Mouse (Mus musculus): ENCODE data around the gene Kalrn. TPM values are rescaled to one million over a fixed set of nuclear protein-coding genes. Genes with fewer than 3 reads are reported as not detected.

Gene Kalrn
- total RNA-seq, 2 experiments from 2014 or later: 0.94 TPM; not detected in 1

DNA sequence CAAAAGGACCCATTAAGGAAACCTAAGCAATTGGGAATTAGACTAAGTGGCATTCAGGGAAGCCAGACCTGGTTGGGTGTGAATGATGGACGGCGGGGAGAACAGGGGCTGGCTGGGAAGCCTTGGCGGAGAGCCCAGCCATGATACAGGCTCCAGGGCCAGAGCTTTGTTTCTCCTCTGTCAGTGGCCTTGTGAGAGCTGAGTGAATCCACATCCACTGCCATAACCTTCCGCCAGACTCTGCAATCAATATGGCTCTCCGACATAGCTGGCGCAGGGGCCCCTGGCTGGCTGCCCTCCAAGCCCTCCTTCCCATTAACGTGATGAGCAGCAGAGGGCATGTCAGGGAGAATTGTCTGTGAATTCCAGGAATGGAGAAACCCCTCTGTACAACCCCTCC lies 117.0 kb downstream of the Kalrn start:
- no peak for ATAC-seq (replicated peaks; ENCODE audit: low FRiP score, poor library complexity, severe bottlenecking)

DNA sequence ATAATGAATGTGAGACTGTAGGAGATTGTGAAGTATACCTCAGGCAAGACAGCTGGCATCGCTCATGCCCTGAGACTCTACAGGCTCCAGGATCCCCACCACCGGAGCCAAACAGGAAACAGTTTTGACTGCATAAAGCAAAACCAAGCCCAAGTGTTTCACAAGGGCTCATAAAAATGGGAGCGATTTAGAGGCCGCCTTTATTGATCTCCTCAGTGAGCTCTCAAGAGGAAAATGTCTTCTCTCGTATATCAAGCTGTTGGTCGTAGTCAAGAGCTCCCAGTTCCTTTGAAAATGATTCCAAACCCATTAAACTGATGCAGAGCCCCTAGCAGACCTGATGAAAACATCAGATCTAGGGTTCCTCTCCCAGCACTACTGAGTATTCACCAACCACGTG lies 127.7 kb downstream of the Kalrn start:
- no peak for ATAC-seq (replicated peaks; ENCODE audit: low FRiP score, poor library complexity, severe bottlenecking)

DNA sequence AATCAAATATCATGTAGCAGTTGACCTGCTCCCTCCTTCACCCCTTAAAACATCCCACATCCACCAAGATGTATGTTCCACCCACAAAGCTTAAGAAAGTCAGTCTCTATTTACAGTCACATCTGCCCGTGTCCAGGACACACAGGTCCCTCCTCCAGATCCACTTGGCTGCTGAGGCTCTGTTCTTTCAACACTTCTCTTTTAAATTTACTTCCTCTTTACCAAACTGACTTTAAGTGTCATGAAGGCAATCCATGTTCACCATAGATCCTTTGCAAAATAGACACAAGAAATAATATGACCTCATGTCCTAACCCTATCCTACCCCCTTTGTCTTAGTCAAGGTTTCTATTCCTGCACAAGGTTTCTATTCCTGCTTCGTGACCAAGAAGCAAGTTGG lies 131.6 kb downstream of the Kalrn start:
- no peak for ATAC-seq (replicated peaks; ENCODE audit: low FRiP score, poor library complexity, severe bottlenecking)

DNA sequence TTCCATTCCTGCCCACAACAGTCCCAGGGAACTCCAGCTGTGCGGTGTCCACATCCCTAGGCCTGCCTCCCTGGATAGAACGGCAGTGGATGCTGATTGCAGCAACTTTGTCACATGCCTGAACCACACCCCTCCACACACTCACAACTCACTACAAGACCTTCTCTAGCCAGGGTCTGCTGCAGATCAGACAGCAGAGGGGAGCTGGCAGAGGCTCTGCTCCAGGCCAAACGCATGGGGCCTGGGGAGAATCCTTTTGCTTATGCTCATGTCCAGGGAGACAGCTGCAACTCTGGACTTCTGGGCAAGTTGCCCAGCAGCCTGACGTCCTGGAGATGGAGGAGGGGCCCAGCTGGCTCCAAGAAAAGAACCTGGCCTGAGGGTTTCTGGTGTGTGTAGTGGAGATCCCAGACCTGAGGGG lies 132.3 kb downstream of the Kalrn start:
- no peak for ATAC-seq (replicated peaks; ENCODE audit: low FRiP score, poor library complexity, severe bottlenecking)

DNA sequence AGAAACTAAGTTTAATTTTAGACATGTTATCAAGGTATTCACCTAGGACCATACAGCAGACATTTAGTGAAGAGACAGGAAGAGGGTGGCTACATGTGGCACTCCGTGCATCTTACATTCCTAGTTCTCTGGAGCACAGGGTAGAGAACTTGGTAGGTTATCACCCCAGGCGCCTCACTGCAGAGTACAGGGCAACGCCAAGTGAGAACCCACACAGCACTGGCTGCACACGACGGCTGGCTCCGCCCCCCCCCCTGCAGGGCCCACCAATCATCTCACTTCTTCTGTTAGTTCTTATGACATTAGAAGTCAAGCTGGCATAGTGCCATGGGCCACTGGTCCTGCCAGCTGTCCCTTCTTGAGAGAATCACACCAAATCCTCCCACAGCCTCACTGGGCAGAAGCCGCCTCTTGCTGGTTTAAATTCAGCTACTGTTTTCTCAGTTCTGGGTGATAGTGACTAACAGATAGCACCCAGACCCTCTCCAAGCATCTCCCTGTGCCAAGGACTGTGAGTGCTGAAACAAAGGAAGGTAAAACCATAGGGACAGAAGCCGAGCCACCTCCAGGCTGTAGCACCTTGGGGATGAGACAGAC lies 133.2 kb downstream of the Kalrn start:
- ATAC-seq (replicated peaks; ENCODE audit: low FRiP score, poor library complexity, severe bottlenecking): no peak

DNA sequence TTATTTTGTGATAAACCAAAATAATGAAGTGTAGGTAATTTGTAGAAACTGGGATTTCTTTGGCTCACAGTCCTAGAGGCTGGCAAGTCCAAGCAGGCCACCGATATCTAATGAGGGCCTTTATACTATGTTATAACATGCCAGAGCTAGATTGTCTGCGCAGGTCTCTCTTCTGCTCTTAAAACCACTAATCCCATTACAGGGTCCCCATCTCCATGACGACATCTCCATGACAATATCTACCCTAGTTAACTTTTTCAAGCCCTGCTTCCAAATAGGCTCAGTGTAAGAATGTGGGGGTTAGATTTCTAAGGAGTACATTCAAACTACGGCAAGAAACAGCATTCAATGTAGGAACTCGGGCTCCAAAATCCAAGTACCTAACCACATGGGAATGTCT lies 143.2 kb downstream of the Kalrn start:
- no peak for ATAC-seq (replicated peaks; ENCODE audit: low FRiP score, poor library complexity, severe bottlenecking)

DNA sequence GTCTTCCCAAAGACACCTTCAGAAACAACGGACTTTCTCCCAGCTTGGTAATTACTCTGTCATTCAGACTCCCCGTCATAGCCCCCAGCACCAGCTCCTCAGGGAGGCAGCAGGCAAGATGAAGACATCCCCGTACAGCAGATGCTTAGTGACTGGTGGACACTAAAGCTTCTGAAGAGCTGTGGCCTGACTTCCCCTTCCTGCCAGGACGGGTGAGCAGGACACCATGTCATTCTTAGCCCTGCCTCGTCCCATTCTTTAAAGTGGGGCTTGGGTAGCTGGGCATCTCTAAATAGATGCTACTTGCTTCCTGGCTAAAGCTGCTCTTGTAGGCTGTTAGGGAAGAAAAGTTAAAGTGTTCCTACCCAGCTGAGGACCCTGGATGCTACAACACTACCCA lies 145.7 kb downstream of the Kalrn start:
- ATAC-seq (replicated peaks; ENCODE audit: low FRiP score, poor library complexity, severe bottlenecking): no peak

DNA sequence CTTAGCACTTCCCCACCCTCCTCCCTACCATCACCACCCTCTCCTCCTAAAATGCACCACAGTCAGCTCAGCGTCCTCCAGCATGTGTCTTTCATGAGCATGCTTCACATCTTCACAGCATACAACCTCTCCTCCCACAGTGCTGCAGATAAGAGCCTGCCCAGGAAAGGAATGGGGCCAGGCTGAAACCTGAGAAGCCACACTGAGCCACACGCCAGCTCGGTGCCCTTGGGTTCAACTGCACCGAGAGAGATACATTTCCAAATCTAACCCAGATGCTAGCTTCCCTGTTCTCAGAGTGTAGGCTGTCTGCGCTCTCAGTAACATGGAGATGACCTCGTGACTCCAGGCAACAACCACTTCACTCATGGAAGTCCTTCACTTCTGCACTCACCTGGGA lies 151.9 kb downstream of the Kalrn start:
- ATAC-seq (replicated peaks; ENCODE audit: low FRiP score, poor library complexity, severe bottlenecking): no peak

DNA sequence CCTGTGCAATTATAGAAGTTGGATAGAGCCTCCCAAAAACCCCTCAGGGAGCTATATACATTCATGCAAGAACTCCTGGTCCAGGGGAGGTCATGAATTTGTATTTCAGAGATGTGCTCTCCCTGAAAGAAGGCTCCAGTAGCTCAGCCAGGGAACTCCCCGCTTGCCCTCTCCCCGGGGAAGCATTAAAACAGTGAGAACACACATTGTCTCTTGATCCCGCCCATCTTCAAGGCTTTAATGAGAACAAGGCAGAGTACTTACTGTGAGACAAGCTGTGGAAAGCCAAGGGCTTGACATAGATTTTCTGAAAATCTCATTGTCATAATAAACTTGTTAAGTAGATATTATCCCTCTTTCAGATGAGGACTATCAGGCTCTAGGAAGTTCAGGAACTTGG lies 155.4 kb downstream of the Kalrn start:
- no peak for ATAC-seq (replicated peaks; ENCODE audit: low FRiP score, poor library complexity, severe bottlenecking)

DNA sequence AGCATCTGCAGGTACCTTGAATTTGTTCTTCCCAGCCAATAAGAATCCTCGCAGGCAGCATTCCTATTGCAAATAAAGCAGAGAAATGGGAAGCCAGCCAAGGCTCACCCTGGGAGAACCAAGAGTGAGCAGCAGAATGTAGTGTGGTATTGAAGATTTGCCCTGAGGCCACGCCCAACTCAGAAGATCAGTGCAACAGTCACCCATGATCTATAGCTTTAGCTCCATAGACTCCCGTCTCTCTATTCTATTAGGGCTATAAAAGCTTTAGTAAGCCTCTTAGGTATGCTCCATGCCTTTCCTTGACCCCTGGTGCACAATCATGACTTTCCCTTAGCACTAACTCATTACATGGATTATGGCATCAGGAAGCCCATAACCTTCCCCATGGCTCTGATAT lies 155.9 kb downstream of the Kalrn start:
- ATAC-seq (replicated peaks; ENCODE audit: low FRiP score, poor library complexity, severe bottlenecking): no peak

DNA sequence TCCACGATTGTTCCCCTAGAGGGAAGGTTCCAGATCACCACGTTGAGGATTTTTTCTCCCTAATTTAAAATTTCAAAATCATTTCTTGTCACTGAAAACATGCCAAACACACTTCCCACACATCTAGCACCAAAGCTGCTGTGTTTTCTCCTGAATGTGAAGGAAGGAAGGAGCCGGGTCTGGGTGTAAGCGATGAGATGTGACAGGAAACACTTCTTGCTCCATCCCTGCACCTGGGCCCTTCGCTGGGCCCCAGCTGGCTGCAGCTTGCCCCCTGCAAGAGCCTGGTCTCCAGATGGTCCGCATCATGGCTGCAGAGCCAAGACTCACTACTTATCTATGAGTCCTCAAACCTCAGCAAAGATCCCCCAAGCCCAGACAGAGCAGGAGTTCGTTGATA lies 158.8 kb downstream of the Kalrn start:
- no peak for ATAC-seq (replicated peaks; ENCODE audit: low FRiP score, poor library complexity, severe bottlenecking)

DNA sequence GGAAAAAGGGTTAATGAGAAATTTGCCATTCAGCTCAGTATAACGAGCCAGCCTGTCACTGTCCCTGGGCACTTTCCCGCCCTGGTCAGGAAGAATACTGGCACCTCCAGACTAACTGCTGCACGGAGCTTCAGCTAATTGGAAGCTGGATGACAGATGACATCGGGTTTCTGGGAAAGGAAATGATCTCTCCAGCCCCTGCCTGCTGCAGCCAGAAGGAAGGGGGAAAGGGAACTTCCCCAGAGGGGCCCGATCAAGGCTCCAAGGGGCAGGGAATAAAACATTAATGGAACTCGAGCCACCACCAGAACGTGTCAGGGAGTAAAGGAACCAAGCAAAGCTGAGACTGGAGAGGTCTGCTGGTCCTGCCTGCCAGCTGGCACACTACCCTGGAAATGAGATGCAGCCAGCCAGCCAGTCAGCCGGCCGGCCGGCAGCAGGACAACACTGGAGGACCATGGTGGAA lies 159.4 kb downstream of the Kalrn start:
- ATAC-seq (replicated peaks; ENCODE audit: low FRiP score, poor library complexity, severe bottlenecking): no peak

DNA sequence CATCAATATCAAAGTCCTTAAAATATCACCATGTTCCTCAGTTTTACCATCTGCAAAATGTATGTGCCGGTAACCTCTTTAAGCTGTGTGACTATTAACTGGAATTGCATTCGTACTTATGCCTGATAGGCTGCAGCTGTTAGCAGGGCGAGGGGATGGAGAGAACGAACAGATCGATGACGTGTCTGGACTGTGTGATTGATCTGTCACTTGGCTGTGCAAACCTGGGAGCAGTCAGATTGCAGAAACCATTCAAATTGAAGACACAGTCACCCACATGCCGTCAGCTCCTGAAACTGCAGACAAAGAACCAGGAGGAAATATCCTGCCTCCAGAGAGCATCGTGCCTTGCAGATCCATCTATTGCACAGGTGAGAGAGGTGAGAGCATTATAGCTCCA lies 166.3 kb downstream of the Kalrn start:
- ATAC-seq (replicated peaks; ENCODE audit: low FRiP score, poor library complexity, severe bottlenecking): no peak

DNA sequence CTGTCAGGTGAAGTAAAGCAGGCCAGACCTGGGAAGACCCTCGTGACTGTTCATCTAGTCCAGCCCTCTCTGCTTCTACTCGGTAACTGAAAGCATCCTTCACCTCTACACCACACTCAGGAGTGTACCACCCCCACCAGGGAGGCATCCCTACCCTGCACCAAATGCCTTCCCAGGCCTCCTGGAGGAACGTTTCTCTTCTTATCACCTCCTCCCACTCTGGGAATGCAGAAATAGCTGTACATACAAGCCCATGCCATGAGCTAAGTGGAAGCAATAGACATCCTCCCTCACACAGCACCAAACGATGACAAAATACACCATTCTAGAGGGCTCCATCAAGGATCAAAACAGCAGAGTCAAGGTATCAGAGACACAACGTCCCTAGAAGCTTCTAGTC lies 168.2 kb downstream of the Kalrn start:
- no peak for ATAC-seq (replicated peaks; ENCODE audit: low FRiP score, poor library complexity, severe bottlenecking)

DNA sequence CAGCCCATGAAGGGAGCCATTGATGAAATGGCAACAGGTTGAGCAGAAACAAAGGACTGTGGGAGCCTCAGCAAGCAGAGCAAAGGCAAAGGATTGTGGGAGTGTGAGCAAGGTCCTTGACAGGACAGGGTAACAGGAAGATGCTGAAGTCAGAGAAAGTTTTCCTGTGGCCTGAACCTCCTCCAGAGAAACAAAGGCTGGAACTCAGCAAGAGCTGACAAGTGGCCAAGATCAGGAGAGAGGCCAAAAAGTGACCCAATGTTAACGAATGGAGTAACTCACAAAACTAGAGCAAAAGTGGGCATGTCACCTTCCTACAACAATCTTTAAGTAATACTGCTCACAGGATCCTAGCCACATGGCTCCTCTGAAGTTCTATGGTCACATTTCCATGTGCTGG lies 172.1 kb downstream of the Kalrn start:
- ATAC-seq (replicated peaks; ENCODE audit: low FRiP score, poor library complexity, severe bottlenecking): no peak

DNA sequence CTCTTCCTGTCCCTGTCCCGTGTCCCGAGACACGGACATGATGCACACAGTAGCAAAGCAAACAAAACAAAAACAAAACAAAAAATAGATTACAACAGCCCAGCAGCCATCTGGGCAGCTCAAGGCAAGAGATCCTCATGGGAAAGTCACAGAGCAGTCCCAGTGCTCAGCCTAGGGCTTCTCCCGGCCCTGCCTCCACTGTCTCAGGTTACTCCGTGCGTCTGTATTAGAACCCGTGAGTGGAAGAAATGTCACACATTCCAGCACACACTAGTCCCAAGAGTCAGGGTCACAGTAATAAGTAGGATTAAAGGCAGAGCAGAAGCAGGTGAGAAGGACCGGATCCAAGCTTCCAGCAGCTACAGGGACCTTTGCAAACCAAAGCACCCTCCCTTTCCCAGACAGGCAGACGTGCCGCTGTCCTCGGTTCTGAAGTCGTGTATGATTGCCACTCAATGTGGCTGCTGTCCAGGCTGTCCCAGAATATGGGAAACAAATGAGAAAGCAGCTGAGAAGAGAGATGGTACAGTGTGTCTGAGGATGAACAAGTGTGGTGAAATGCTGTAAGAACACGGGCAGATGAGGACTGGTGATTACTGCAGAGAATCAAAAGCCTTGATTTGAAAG lies 173.1 kb downstream of the Kalrn start:
- ATAC-seq (replicated peaks; ENCODE audit: low FRiP score, poor library complexity, severe bottlenecking): no peak

DNA sequence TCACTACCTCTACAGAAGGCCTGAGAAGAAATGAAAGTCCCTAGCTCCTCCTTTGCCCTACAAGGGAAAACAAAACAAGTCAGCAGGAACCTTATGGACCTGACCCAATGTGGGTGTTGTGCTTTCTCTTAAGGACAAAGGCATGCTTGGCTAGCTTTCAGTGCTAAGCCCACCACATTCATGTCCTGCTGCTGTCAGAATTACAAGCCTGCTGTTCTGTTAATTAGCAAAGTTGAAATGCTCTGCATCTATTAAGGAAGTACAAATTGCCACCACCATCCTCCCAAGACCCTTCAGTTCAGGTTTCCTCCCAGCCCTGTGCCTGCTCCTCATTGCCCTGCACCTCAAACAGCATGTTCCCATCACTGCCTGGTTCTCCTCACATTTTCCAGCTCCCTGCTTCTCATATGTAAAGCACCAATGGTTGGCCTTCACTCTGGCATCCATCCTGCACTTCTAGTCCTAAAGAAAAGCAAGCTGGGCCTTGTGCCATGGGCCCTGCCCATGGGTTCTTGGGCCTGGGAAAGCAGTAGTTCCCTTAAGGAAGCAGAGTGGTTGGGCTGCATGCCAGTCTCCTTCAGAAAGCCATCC lies 178.0 kb downstream of the Kalrn start:
- ATAC-seq (replicated peaks; ENCODE audit: low FRiP score, poor library complexity, severe bottlenecking): no peak

DNA sequence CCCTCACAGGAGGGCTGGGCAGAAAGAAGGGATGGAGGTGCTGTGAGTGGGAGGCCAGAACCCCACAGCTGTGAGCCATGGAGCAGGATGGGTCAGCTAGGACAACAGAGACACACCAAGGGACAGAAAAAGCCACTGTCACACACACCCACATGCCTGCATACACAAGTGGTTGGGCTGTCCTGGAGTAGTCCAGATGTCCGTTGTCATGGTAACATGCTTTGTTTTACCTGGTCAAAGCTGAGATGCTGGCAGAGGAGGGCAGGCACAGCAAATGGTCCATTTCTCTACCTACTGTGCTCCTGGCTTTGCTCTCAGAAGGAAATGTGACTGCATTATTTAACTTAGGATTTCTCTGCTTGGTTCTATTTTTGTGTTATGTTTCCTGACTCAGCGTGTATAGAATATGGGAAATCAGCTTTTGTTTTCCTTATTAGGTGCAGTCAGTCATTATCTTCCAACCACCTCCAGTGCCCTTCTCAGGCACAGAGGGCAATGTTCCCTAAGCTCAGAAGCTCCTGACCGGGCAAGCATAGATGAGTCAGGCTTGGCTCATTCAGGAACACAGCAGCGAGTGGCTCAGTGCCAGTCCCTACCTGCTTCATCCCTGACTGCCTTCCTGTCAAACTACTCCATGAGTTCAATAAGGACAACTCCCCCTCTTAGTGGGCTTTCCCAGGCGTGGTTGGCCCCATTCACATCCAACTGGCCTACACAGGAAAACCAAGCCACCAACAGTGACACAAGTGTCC lies 183.6 kb downstream of the Kalrn start:
- no peak for ATAC-seq (replicated peaks; ENCODE audit: low FRiP score, poor library complexity, severe bottlenecking)

DNA sequence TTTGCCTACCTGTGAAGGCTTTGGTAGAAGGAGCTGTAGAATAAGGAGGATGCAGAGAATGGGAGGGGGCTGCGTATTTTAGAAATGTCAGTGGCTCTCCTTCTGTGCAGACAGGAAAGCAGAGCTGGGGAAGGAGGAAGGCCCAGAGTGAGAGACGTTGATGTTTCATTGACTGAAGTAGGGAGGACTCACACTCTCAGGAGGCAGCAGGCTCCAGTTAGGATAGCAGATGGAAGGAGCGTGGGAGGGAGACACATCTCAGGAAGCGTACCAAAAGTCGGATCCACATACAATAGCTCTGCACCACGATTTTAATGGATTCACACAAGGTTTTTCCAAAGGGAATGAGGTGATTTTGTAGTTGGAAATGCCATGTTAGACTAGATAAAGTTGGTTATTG lies 184.5 kb downstream of the Kalrn start:
- ATAC-seq (replicated peaks; ENCODE audit: low FRiP score, poor library complexity, severe bottlenecking): no peak

DNA sequence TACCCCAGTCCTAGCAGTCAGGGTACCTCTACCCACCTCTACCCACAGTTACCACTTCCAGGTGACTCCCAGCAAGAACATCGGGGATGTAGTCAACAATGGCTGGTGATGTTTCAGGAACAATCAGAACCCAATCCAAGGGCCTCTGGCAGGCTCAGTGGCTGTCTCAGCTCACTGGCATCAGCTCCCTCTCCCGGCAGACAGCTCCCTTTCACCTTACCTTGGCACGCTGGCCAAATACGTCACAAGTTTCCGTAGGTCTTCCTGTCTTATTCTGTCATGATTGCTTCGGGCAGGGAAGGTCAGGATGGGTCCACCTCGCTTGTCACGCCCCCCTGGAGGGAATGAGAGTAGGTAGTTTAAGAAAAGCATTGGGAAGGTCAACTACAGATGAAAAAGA lies 188.3 kb downstream of the Kalrn start:
- no peak for ATAC-seq (replicated peaks; ENCODE audit: low FRiP score, poor library complexity, severe bottlenecking)

DNA sequence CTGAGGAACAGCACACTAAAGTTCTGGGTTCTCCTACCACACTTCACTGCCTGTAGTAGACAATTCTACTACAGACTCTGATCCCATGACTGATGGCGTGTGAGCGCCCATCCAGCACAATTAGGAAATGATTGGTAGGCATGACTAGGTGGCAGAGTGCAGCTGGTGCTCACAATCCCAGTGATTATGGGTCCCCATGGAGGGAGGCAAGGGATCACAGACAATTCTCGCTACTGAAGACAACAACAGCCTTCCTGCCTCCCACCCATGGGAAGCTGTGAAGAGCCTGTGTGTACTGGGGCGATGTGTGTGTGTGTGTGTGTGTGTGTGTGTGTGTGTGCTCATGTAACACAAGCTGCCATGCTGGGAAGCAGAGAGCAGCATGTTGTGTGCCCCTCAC lies 190.3 kb downstream of the Kalrn start:
- no peak for ATAC-seq (replicated peaks; ENCODE audit: low FRiP score, poor library complexity, severe bottlenecking)
